Mouse (Mus musculus) small intestine, adult 10 weeks (tissue): Measurements from ENCODE around the gene Zfp592. TPM values are rescaled to one million over a fixed set of nuclear protein-coding genes. Genes with fewer than 3 reads are reported as not detected.

Experiments used
- polyA plus RNA-seq: library from polyadenylated mRNA; stranded (reverse); fragments of 350-450 nt; fragmentation: Illumina TruSeq; extraction: RNeasy Lipid Tissue Mini Kit (QIAGEN cat#74804); gene quantifications from one replicate; pipeline ENCODE4 v1.2.3, GENCODE M21; 2014; ENCODE audit warnings: low replicate concordance

Zfp592 gene
- 6.2 TPM for polyA plus RNA-seq

DNA sequence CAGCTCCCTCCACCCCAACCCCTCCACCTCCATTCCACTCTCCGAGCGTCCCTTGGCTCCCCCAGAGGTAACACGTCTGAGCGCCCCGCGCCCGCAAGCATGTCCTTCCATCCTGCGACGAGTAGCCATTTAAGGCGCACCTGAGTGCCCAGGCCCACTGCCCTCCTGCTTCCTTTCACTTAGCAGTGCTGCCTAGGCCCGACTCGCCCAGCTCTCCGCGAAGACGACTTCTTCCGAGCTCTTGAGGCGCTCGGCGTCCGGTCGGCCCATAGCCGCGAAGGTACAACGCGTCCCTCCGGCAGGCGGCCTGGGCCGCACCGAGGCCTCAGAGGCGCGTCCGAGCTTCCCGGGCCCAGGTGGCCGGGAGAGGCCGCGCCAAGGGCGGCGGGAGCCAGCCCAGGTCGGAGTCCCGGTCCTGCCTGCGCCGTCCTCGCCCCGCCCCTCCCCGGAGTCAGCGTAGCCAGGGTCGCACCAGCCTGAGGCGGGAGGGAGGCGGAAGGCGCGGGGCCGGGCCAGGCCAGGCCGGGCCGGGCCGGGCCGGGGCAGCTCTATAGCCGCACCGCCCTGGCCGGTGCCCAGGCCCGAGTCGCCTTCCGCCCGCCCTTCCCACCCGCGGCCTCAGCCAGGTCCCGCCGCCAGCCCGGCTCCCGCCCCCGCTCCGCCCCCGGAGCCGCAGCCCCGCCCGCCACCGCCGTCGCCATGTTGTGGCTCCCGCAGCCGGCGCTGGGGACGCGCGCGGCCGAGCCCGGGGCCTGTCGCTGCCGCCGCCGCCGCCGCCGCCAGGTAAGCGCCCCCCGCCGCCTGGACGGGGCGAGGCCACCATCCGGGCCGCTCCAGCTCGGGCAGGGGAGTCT, at the start of gene Zfp592:
Gene Zfp592 (plus strand): TSS at position 702 of the 854 bp plus-strand sequence.

DNA sequence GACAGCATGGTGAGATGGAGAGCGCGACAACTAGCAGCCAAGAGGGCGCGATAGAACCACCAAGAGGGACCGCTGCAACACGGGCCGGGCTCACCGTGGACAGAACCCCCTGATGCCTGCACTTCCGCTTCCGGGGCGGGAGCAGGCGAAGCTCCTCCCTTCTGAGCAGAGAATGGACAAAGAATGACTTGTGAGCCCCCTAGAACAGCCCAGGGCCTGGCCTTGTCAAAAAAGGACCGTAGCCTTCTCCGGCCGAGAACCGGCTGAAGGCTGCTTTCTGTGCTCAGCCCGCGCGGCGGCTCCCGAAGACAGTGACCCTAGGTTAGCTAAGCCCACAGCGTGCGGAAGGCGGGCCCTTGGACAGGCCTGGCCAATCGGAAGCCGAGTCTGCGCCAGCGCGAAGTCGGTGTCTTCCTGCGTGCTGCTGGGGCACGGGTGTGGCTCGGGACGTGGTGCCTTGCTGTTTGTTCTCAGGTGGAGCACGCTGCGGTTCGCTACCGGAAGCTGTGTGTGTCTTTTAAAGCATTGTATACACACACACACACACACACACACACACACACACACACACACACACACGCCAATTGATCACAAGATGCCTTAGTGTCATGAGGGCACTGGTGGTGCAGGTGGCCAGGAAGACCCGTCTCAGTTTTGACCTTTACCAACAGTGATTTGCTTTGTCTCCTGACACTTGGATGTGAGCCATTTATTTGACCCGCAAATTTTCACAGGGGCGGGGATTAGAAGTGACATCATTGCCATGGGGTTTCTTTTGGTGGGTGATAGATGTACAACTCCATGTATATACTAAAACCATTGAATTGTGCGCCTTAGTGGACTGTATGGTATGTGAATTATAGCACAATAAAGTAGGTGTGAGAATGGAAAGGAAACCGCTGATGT, 45.8 kb upstream of the Zfp592 start, which contains the start of gene Sec11a:
Gene Sec11a (minus strand): TSS at position 336 of the 906 bp plus-strand sequence.

DNA sequence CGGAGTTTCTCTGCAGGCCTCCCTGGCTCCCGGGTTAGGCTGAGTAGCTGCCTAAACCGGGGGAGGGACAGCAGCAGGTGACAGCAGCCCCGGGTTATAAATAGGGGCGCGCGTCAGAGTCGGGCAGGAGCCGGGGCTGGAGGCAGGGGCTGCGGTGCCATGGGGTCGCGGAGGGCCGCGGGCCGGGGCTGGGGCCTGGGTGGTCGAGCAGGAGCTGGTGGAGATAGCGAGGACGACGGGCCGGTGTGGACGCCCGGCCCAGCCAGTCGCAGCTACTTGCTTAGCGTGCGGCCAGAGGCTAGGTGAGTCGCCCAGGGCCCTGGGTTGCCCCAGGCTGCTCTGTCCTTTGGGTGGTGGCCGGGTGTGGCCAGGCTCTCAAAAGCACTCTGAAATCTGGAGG, 64.0 kb downstream of the Zfp592 start, which contains the start of gene Alpk3:
Gene Alpk3 (plus strand): TSS at position 130 of the 400 bp plus-strand sequence.

Other genes starting within 250 kb of the Zfp592 start
- gene Iqgap1, start 167.7 kb upstream of the Zfp592 start, polyA plus RNA-seq = 50.0 TPM
- not detected for gene Zscan2, start 132.8 kb upstream of the Zfp592 start, polyA plus RNA-seq
- gene Wdr73, start 92.4 kb upstream of the Zfp592 start, polyA plus RNA-seq = 7.5 TPM
- gene Nmb, start 88.6 kb upstream of the Zfp592 start, polyA plus RNA-seq = not detected
- gene Sec11a, start 45.9 kb upstream of the Zfp592 start, polyA plus RNA-seq = 154 TPM
- gene Alpk3, start 63.9 kb downstream of the Zfp592 start, polyA plus RNA-seq = not detected
- 1.2 TPM for gene Slc28a1, start 121.1 kb downstream of the Zfp592 start, polyA plus RNA-seq
- 26.8 TPM for gene Pde8a, start 219.9 kb downstream of the Zfp592 start, polyA plus RNA-seq